Mouse (Mus musculus): ENCODE results near the gene Psmb10. TPM values are rescaled to one million over a fixed set of nuclear protein-coding genes. Genes with fewer than 3 reads are reported as not detected.

Psmb10 gene
- polyA plus RNA-seq, 1 experiment from 2014 or later, result 51.7 TPM

DNA sequence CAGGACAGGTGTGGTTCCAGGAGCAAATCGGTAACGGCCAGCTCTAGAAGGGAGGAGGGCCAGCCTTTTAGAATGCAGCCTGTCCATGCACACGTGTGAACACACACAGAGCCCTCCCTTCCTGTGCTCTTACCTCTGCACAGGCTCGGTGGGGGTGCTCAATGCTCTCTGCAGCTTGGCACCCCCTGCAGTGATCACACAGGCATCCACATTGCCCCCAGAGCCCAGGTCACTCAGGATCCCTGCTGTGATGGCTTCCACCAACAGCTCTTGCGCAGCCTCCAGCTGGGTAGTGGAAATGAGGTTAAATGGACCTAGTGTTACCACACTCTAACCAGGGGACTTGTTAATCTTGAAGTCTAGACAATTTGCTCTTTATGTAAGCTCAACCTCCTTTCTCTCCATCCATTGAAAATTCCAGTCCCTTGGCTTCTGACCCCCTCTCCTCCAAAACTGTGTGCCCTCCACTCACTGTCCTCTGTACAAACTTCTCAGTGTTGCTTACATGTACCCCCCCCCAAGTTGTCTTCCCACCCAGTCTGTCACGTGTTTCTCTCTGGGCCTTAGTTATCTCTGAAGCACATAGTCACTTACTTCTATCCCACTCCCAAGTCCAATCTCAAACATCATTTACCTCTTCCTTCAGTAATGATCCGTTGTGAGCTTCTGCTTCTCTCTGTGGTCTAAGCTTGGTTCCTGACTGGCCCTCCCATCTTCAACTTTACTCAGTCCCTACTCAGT lies 2.2 kb downstream of the Psmb10 start:
- Histone ChIP-seq H3K4me1 (peaks cover 16% of the 10 kb centered on the region), H3K27ac (no peak overlapping the region; the same call in 1 of the 2 replicates), H3K4me3 (peak overlapping the region; percentile 91), H3K27me3 (no peaks in the 10 kb centered on the region), H3K4me2 (peak overlapping the region; percentile 95), H3K9ac (peak overlapping the region; percentile 74; the same call in 1 of the 2 replicates), H3K36me3 (peaks cover 2% of the 10 kb centered on the region; the same call in 1 of the 2 replicates), H3K9me3 (no peaks in the 10 kb centered on the region)
- 21% methylated on average over 7 of the region's 7 CpGs for WGBS
- 0 out of 2 replicates have a peak, but pooled peaks have one; percentile 0 for ATAC-seq (ENCODE audit: borderline replicate concordance, extremely low read depth, low FRiP score, low TSS enrichment)

DNA sequence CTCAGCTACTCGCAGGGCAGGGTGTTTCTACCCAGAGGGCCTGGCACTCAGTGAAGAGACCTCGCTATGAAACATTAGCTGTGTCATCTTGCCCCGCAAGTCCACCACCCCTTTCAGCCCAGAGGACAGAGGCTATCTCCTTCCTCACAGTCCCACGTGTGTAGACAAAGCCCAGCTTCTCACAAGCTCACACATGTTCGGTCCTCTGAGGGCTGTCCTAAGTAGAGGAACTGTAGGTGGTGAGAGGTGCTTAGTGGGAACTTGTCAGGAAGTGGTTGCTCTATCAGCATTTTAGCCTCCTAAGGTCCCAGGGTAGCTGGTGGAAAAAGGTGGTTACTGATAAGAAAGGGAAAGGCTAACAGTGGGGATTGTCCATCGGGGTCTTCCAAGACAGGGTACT lies 3.1 kb downstream of the Psmb10 start:
- ATAC-seq (ENCODE audit: borderline replicate concordance, extremely low read depth, low FRiP score, low TSS enrichment), result no peak
- Histone ChIP-seq H3K4me2 (no peak overlapping the region), H3K4me3 (no peak overlapping the region), H3K4me1 (peaks cover 16% of the 10 kb centered on the region), H3K27me3 (no peaks in the 10 kb centered on the region), H3K9ac (no peak overlapping the region), H3K27ac (no peak overlapping the region), H3K9me3 (no peaks in the 10 kb centered on the region), H3K36me3 (no peaks in the 10 kb centered on the region; the same call in 1 of the 2 replicates)
- WGBS, result 66% methylated on average over 6 of the region's 6 CpGs

DNA sequence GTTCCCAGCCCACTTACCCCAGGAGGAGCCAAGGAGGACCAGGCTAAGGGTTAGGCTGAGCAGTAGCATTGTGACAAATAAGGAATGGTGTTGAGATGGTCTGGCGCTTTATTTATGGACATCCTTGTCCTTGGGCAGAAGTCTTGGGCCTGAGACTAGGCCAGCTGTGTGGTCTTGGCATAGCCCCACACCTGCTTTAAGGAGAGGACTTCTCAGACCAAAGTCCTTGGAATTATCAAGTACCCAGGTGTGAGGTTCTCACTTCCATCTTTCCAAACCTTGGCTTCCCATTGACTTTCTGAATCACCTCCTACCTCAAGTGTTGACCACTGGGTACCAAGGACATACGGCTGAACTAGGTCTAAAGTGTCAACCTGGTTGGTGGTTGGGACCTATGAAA lies 4.5 kb downstream of the Psmb10 start, which contains the start of gene Ctrl:
Gene Ctrl, minus strand, starts transcription at position 101 of the 400 bp plus-strand sequence.
- Histone ChIP-seq H3K4me3 (no peak within 1 kb of the TSS), H3K27ac (no peak within 1 kb of the TSS), H3K4me2 (no peak within 1 kb of the TSS), H3K4me1 (peaks cover 16% of the 10 kb centered on the region), H3K9ac (no peak within 1 kb of the TSS), H3K9me3 (no peaks in the 10 kb centered on the region), H3K36me3 (peaks cover 9% of the 10 kb centered on the region), H3K27me3 (no peaks in the 10 kb centered on the region)
- WGBS, result 86% methylated on average over 2 of the region's 2 CpGs
- ATAC-seq (ENCODE audit: borderline replicate concordance, extremely low read depth, low FRiP score, low TSS enrichment), result no peak

DNA sequence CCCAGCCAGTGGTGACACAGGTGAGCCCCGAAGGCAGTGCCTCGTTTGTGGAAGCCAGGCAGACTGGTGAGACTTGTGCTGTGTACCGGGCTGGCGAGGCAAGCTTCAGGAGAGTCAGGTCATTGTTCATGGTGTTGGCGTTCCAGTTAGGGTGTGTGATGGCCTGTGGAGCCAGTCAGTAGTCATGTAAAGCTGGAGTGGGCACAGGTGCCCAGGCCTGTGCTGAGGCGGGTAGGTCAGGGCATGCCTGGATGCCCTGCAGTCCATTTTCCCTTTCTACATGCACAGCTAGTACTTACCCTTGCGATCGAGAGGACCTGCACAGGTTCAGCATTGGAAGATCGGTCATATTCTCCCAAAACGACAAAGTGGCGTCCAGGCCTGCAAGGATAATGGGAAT lies 5.7 kb downstream of the Psmb10 start:
- Histone ChIP-seq H3K4me2 (no peak overlapping the region), H3K4me3 (no peak overlapping the region), H3K36me3 (peaks cover 9% of the 10 kb centered on the region), H3K4me1 (peaks cover 9% of the 10 kb centered on the region; the same call in 1 of the 2 replicates), H3K9ac (no peak overlapping the region), H3K9me3 (no peaks in the 10 kb centered on the region), H3K27ac (no peak overlapping the region), H3K27me3 (no peaks in the 10 kb centered on the region)
- 86% methylated on average over 11 of the region's 11 CpGs for WGBS
- ATAC-seq (ENCODE audit: borderline replicate concordance, extremely low read depth, low FRiP score, low TSS enrichment), result no peak

DNA sequence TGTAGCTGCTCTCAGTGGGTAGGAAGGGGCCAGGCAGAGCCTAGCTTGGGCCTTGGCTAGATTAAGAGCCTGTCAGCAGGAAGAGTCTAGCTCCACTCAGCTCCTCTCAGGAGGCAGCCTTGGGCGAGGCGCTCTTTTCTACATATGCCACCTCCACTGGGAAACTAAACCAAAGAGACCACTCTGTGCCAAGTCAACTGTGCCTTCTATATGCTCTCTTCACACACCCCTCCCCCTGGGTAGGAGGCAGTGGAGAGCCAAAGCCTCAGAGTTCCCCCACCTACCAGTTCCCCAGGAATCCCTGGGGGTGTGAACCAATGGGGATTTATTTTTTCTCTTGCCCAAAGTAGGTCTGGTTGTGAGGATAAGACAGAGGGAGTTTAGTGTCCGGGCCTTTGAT lies 7.0 kb downstream of the Psmb10 start:
- no peak overlapping the region for H3K9ac ChIP-seq
- 92% methylated on average over 3 of the region's 3 CpGs for WGBS
- no peak overlapping the region for H3K4me3 ChIP-seq
- H3K27me3 ChIP-seq, result no peaks in the 10 kb centered on the region
- H3K4me1 ChIP-seq, result peaks cover 4% of the 10 kb centered on the region; the same call in 1 of the 2 replicates
- H3K4me2 ChIP-seq, result no peak overlapping the region
- H3K27ac ChIP-seq, result no peak overlapping the region
- no peak for ATAC-seq (ENCODE audit: borderline replicate concordance, extremely low read depth, low FRiP score, low TSS enrichment)
- peaks cover 9% of the 10 kb centered on the region for H3K36me3 ChIP-seq
- H3K9me3 ChIP-seq, result no peaks in the 10 kb centered on the region

DNA sequence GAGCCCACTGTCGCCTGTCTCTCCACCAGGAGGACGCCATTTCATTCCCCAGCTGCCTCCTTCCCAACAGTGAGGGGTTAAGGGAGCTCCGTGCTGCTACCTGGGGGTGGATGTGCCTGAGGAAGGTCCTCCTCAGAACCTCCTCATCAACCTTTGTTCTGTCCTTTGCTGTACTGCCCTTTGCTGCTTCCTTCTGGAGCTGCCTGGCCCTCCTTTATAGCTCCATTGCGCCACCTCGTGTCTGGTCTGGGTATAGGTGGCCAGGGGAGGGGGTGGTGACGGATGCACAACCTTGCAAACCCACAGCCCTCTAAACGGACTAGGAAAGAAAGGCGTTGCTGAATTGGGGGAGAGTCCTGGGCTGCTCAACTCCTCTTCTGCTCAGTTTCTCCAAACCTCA lies 7.6 kb downstream of the Psmb10 start:
- no peak overlapping the region for H3K4me3 ChIP-seq
- H3K36me3 ChIP-seq, result peaks cover 9% of the 10 kb centered on the region
- no peaks in the 10 kb centered on the region for H3K27me3 ChIP-seq
- no peak overlapping the region for H3K4me2 ChIP-seq
- 17% methylated on average over 8 of the region's 8 CpGs for WGBS
- ATAC-seq (ENCODE audit: borderline replicate concordance, extremely low read depth, low FRiP score, low TSS enrichment), result no peak; the same call in 1 of the 2 replicates
- no peaks in the 10 kb centered on the region for H3K4me1 ChIP-seq
- no peak overlapping the region for H3K27ac ChIP-seq
- no peaks in the 10 kb centered on the region for H3K9me3 ChIP-seq
- H3K9ac ChIP-seq, result no peak overlapping the region

DNA sequence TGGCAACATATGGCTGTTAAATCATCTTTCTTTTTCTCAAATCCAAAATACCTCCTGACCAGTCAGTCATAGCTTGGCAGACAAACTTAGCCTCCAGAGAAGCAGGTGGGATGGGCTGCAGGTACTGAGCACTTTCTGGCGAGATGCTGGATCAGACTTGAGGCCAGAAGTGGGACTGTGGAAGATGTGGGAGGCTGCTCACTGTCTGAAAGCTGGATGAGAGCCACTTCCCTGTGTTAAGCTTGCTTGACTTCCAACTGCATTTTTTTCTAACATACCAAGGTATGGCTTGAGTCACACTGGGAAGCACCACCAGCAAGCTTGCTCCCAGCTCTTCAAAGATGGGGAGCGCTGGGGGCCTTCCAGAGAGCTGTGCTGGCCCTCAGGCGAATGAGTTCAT lies 13.1 kb downstream of the Psmb10 start:
- Histone ChIP-seq H3K4me3 (no peak overlapping the region), H3K27me3 (no peaks in the 10 kb centered on the region), H3K9ac (no peak overlapping the region), H3K36me3 (peaks cover 12% of the 10 kb centered on the region), H3K4me2 (no peak overlapping the region), H3K9me3 (no peaks in the 10 kb centered on the region), H3K27ac (no peak overlapping the region), H3K4me1 (no peaks in the 10 kb centered on the region)
- WGBS, result 60% methylated on average over 3 of the region's 3 CpGs
- no peak for ATAC-seq (ENCODE audit: borderline replicate concordance, extremely low read depth, low FRiP score, low TSS enrichment)

DNA sequence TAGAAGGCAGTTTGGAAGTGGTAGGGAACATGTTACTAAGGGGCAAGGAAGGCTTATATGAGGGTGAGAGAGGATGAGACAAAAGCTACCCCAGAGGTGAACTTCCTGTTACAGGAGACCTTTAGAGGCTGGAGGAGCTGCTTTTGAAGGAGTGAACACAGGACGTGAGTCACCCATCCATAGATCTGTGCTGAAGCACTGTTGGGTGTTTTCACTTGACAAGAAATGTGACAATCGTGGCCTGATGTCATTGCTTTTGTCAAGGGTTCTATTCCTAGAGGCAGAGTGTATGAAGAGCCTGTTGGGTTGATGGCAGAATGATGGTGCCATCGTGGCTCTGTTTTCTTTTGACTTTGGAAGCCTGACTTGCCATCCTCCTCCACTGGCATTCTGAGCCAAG lies 18.9 kb downstream of the Psmb10 start:
- 84% methylated on average over 3 of the region's 3 CpGs for WGBS
- H3K4me1 ChIP-seq, result no peaks in the 10 kb centered on the region
- no peak for ATAC-seq (ENCODE audit: borderline replicate concordance, extremely low read depth, low FRiP score, low TSS enrichment)
- no peak overlapping the region for H3K4me2 ChIP-seq
- no peak overlapping the region for H3K9ac ChIP-seq
- no peak overlapping the region for H3K4me3 ChIP-seq
- no peaks in the 10 kb centered on the region for H3K27me3 ChIP-seq
- no peaks in the 10 kb centered on the region for H3K9me3 ChIP-seq
- H3K27ac ChIP-seq, result no peak overlapping the region
- H3K36me3 ChIP-seq, result peaks cover 14% of the 10 kb centered on the region; the same call in 1 of the 2 replicates

DNA sequence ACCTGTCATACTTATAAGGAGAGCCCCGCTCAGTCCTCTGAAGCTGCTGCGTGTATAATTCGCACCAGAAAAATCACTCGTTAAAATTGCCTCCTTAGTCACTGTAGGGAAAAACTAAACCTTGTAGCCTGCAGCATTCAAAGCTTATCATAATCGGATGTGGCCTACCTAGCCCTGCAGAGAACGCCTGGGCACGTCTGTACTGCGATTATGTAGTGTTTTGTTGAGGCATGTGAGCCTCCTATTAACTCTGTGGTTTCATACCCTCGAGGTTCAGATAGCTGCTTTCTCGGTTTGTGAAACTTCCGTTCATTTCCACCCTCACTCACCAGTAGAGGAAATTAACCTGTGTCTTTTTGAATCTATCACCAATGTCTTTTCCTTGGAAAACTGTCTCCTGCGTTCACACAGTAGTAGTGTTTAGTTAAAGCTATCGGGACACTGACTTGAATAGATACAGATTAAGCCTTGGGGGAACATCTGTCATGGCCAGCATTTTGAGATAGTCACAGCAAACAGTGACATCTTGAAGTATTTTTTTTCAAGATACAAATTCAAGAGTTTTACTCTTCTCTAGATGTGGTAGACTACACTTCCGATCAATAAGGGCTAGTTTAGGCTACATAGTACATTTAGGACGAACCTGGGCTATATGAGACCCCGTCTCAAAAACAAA lies 37.2 kb downstream of the Psmb10 start:
- peak overlapping the region; percentile 99 for H3K9ac ChIP-seq
- H3K4me3 ChIP-seq, result peak overlapping the region; percentile 80
- 26% methylated on average over 16 of the region's 16 CpGs for WGBS
- H3K9me3 ChIP-seq, result no peaks in the 10 kb centered on the region
- no peaks in the 10 kb centered on the region for H3K36me3 ChIP-seq
- peak overlapping the region; percentile 89 for H3K27ac ChIP-seq
- H3K4me1 ChIP-seq, result peaks cover 13% of the 10 kb centered on the region
- no peak for ATAC-seq (ENCODE audit: borderline replicate concordance, extremely low read depth, low FRiP score, low TSS enrichment)
- no peaks in the 10 kb centered on the region for H3K27me3 ChIP-seq
- H3K4me2 ChIP-seq, result peak overlapping the region; percentile 60

DNA sequence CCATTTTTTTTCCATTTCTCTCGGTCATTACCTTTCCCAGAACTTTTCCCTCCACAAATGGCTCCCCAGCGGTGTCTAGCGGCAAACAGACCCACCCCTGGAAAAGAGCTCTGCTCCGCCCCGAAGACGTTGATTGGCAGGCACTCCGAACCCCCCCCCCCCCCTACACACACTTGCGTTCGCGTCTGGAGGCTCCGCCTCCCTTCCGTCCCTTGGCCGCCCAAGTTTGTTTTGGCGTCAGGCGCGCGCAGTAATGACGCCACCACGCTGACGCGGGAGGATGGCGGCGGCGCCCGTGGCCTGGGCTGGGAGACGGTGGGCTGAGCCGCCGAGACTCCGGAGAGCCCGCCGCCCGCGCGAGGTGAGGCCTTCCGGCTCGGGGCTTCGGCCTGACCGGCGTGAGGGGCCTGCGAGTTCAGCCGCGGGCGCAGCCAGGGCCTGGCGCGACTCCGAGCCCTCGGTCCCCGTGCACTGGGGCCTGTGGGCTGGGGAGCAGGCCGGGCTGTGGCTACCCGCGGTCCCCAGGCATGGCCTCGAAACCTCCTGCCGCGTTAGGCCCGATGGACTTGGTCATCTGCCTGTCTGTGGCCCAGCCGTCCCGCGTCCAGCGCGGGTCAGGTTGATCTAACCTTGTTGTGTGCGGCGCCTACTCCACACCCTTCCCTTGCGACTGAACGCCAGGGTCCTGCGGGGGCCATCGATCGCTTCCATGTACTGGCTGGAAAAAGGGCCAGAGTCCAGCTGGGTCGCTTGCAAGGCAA lies 37.9 kb downstream of the Psmb10 start, which contains the start of gene Pskh1:
Gene Pskh1, plus strand, starts transcription at position 262 of the 761 bp plus-strand sequence.
- Histone ChIP-seq H3K9ac (peak within 1 kb of the TSS; percentile 99), H3K9me3 (no peaks in the 10 kb centered on the region), H3K36me3 (no peaks in the 10 kb centered on the region), H3K4me2 (peak within 1 kb of the TSS; percentile 60), H3K4me3 (peak within 1 kb of the TSS; percentile 80), H3K27me3 (no peaks in the 10 kb centered on the region), H3K4me1 (peaks cover 13% of the 10 kb centered on the region), H3K27ac (peak within 1 kb of the TSS; percentile 89)
- under 1% methylated on average over 59 of the region's 68 CpGs for WGBS
- peak; percentile 95 for ATAC-seq (ENCODE audit: borderline replicate concordance, extremely low read depth, low FRiP score, low TSS enrichment)

DNA sequence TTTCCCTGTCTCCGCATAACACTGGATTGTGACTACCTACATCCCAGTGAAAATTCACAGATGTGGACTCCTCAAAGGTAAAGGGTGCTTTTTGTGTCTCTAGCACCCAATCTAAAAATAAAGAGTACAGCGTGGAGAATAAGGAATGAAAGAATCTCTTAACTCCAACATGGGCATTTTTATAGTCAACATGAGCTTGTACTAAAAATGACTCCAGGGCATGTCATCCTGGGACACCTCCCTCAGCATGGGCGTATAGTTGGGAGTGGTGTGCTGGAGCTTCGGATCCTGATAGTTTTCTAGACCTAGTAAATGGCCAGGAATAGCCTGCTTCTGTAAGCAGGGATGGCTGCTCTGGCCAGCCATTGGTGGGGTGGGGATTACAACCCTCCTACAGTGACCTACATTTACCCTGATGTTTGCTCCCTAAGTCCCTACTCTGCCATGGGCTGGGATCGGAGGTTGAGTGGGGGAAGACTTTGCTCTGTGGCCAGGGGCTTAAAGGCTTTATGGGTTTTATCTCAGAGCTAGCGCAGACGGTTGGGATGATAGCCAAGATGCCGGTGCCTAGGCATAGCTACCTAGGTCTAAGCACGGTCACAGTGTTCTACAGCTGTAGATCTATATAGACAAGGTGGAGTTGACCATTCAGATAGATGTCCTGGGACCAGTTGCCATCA lies 40.3 kb downstream of the Psmb10 start:
- peaks cover 5% of the 10 kb centered on the region; the same call in 1 of the 2 replicates for H3K36me3 ChIP-seq
- H3K4me3 ChIP-seq, result no peak overlapping the region
- ATAC-seq (ENCODE audit: borderline replicate concordance, extremely low read depth, low FRiP score, low TSS enrichment), result no peak
- no peaks in the 10 kb centered on the region for H3K9me3 ChIP-seq
- H3K4me1 ChIP-seq, result peaks cover 17% of the 10 kb centered on the region
- H3K27ac ChIP-seq, result no peak overlapping the region
- H3K4me2 ChIP-seq, result no peak overlapping the region
- H3K27me3 ChIP-seq, result no peaks in the 10 kb centered on the region
- 76% methylated on average over 9 of the region's 9 CpGs for whole genome bisulfite sequencing
- H3K9ac ChIP-seq, result no peak overlapping the region

All from lung, embryonic 15.5 days (tissue).